Mouse (Mus musculus) kidney, adult 2 months (tissue): ENCODE measurements around the gene Mpp1.

Experiments used
- CTCF ChIP-seq: fragments of 200-500 bp; conservative IDR thresholded peaks from 2 replicates; pipeline ENCODE4 v1.5.1; 2011; ENCODE audit warnings: low read depth, mild to moderate bottlenecking, control low read depth, low read length, moderate library complexity, mixed read lengths; ENCODE audit not compliant: insufficient read depth, insufficient read length
- POLR2A ChIP-seq: fragments of 200-500 bp; IDR thresholded peaks from one replicate; pipeline ENCODE4 v1.6.1; 2011; ENCODE audit warnings: low read depth, low read length, control low read depth

- TF ChIP-seq POLR2A, result no peak
- TF ChIP-seq CTCF, result no peak
Measured at GRCm38 (mm10) chrX:75128333-75128980, 2.4 kb downstream of the Mpp1 start.
